Mouse (Mus musculus): ENCODE measurements around the gene Mgat1.

GRCm38 (mm10) chr11:49241471-49241870, 2.5 kb upstream of the Mgat1 start:
- no peak for TF ChIP-seq GATA1 (IDR thresholded peaks at IDR 0.05; ENCODE audit: low read length)
- TF ChIP-seq TAL1 (IDR thresholded peaks at IDR 0.05; ENCODE audit: low read length) = no peak
